Mouse (Mus musculus): ENCODE measurements around the gene Rabgap1l. TPM values are rescaled to one million over a fixed set of nuclear protein-coding genes. Genes with fewer than 3 reads are reported as not detected.

Gene Rabgap1l
- polyA plus RNA-seq, 1 experiment, result 6.7 TPM

- DNase-seq (ENCODE audit: low read depth, low spot score), result no peak
Measured at GRCm38 (mm10) chr1:160233921-160234320, 559.1 kb downstream of the Rabgap1l start.

GRCm38 (mm10) chr1:160232113-160232512 lies 560.9 kb downstream of the Rabgap1l start:
- WGBS, result 96% methylated on average over 3 of the region's 3 CpGs

GRCm38 (mm10) chr1:160231013-160231412 lies 562.0 kb downstream of the Rabgap1l start:
- DNase-seq (ENCODE audit: low read depth, low spot score), result peak; percentile 18
- 26% methylated on average over 4 of the region's 4 CpGs for WGBS

More at GRCm38 (mm10) chr1:160232113-160232512, 560.9 kb downstream of the Rabgap1l start:
- no peak for DNase-seq (ENCODE audit: low read depth, low spot score)

GRCm38 (mm10) chr1:160227850-160228249 lies 565.2 kb downstream of the Rabgap1l start:
- no peak for DNase-seq (ENCODE audit: low read depth, low spot score)

GRCm38 (mm10) chr1:160227196-160227595 lies 565.8 kb downstream of the Rabgap1l start:
- 92% methylated on average over 4 of the region's 4 CpGs for WGBS
- no peak for DNase-seq (ENCODE audit: low read depth, low spot score)

DNA sequence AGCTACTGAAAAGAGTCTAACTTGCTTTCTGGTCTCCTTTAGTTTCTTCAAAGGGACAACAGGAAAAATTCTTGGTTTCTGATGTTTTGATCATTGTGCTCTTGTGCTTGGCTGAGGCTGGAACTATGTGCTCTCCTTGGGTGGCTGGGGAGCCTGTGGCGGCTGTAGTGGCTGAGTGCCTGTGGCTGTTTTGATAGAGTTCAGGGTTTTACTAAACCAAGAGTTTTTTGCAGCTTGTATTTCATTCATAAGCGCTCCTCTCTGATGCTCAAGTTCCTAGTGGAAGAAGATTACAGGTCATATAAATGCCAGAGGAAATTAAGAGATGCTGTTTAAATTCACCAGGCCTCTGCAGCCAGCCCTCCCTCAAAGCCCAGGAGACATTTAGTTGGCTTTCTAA lies 568.9 kb downstream of the Rabgap1l start:
- 75% methylated on average over 2 of the region's 2 CpGs for WGBS
- no peak for DNase-seq (ENCODE audit: low read depth, low spot score)

- DNase-seq (ENCODE audit: low read depth, low spot score), result no peak
- 93% methylated on average over 3 of the region's 3 CpGs for WGBS
Measured at GRCm38 (mm10) chr1:160217898-160218297, 575.1 kb downstream of the Rabgap1l start.

- 90% methylated on average over 7 of the region's 7 CpGs for WGBS
- DNase-seq (ENCODE audit: low read depth, low spot score), result no peak
Measured at GRCm38 (mm10) chr1:160214171-160214570, 578.8 kb downstream of the Rabgap1l start.

DNA sequence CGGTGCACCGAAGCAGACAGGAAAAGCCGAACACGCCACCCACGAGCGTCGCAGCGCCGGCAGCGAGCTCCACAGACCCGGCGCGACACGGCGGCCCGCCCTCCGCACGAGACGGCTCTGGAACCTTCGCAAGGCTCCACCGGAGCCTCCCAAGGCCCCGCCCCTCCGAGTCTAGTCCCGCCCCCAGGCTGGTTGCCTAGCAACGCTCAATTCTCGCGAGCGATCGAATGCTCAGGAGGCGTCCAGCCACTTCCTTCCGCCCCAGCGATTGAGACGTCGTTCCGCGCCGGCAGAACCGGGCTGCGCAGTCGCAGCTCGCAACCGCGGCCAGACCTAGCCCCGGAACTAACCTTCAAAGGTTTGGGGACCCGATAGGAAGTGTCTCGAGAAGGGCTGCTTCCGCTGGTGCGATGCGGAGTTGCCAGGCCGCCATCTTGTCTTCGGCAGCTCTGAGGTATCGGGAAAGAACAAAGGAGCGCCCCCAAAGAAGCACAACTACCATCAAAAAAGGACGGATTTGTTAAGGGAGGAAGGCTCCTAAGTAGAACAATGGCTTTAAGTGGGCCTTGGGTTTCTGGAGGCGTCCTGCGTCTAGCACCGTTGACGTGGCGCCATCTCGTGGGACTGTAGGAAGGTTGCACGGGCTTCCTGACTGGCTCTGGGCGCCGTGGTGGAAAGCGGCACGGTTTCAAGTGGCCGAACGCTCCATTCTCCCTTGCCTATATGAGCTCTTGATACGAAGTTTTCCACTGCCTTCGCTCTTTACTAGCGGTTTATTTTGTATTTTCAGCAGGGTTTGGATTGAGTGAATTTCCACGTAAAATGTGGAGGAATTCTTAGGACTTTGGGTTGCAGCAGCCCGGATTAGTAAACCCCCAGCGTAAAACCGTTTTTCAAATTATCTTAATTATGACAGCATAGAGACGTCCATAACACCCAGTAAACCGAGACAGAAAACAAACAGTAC lies 580.0 kb downstream of the Rabgap1l start, which contains the start of gene Cacybp:
Gene Cacybp (minus strand): TSS at position 173 of the 967 bp plus-strand sequence.
- under 1% methylated on average over 76 of the region's 76 CpGs for WGBS
- peak; percentile 95 for DNase-seq (ENCODE audit: low read depth, low spot score)

DNA sequence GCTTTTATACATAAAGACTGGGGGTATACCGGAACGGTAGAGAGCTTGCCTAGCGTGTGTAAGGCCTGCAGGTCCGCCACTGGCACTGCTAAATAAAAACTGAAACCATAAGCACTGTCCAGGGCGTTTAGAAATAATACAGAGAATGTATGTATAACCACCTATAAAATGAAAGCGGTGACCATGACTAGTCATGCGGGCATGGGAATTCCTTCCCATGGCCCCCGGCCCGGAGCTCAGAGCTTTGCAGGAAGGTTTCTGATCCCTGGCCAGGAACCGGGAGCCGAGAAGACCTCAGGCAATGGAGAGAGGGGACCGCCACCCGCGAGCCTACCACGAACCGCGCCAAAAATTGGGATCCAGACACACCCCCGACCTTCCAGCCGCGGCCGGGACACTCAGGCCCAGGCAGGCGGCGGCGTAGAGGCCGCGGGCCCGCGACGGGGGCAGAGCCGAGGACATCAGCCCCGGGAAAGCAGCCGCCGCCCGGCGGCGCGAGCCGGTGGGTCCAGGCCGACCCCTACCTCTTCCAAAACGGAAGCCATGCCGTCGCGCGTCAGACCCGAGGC lies 580.8 kb downstream of the Rabgap1l start:
- WGBS, result under 1% methylated on average over 45 of the region's 45 CpGs
- peak; percentile 24 for DNase-seq (ENCODE audit: low read depth, low spot score)

DNA sequence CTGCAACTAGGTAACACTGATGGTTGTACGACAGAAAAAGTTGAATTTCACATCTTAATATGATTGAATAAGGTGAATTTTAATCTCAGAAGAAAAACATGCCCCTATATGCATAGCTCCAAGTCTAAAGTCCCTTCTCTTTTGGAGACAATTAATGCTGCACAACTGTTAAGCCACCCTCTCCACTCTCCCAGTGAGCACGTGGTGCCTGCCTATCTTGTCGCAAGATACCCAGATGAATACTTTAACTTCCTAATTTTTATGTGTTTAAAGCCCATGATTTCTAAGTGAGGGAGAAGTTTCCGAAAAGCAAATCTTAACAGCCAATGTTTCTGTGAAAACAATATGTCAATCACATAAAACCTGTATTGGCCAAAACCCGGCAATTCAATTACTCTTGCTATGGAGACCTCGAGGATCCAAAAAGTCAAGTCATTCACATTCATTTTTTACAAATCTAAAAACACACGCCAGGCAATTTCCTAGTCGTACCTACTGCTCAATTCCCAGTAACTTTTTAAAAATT lies 581.4 kb downstream of the Rabgap1l start:
- DNase-seq (ENCODE audit: low read depth, low spot score), result peak; percentile 16
- WGBS, result under 1% methylated on average over 8 of the region's 8 CpGs

- WGBS, result 34% methylated on average over 3 of the region's 3 CpGs
- no peak for DNase-seq (ENCODE audit: low read depth, low spot score)
Measured at GRCm38 (mm10) chr1:160210566-160210965, 582.4 kb downstream of the Rabgap1l start.

GRCm38 (mm10) chr1:160209844-160210243 lies 583.2 kb downstream of the Rabgap1l start:
- WGBS, result 84% methylated on average over 2 of the region's 2 CpGs
- DNase-seq (ENCODE audit: low read depth, low spot score), result no peak

DNA sequence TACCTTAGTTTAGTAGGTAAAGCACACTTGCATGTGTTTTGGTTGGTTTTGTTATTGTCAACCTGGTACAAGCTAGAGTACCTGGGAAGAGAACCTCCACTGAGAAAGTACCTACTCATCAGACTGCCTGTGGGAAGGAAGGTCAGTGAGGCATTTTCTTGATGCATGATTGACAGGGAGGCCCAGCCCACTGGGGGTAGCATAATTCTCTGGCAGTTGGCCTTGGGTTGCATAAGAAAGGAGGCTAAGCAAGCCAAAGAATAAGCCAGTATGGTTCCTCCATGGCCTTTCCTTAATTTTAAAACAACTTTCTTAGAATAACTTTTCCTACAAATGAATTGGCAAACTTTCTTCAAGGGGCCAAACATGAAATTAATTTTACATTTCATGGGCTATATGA lies 587.5 kb downstream of the Rabgap1l start:
- no peak for DNase-seq (ENCODE audit: low read depth, low spot score)

GRCm38 (mm10) chr1:160195337-160195663 lies 597.7 kb downstream of the Rabgap1l start:
- under 1% methylated on average over 13 of the region's 13 CpGs for WGBS
- no peak for DNase-seq (ENCODE audit: low read depth, low spot score)

- 6% methylated on average over 31 of the region's 31 CpGs for WGBS
- peak; percentile 98 for DNase-seq (ENCODE audit: low read depth, low spot score)
Measured at GRCm38 (mm10) chr1:160194529-160195336, 598.3 kb downstream of the Rabgap1l start, which contains the start of gene Mrps14. Mrps14 (plus strand) TSS chr1:160195215.

GRCm38 (mm10) chr1:160184506-160184905 lies 608.5 kb downstream of the Rabgap1l start:
- 20% methylated on average over 5 of the region's 5 CpGs for WGBS
- DNase-seq (ENCODE audit: low read depth, low spot score), result no peak

DNA sequence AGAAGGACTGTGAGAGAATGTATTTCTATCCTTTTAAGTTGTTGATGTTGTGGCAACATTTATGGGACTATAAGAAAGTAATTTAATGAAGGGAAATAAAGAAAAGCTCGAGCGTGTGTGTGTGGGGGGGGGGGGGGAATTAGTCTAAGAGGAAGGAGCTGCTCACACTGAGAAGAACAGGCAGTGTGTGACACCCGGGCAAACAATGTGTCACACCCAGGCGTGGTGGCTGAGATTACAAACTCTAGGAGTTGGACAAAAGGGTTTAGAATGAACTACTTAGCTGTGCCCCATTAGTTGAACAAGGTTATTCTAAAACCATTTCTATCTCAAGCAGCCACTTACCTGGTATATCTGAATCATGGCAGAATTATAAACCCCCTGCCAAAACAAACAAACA lies 611.8 kb downstream of the Rabgap1l start:
- no peak for DNase-seq (ENCODE audit: low read depth, low spot score)
- 20% methylated on average over 4 of the region's 4 CpGs for WGBS

DNA sequence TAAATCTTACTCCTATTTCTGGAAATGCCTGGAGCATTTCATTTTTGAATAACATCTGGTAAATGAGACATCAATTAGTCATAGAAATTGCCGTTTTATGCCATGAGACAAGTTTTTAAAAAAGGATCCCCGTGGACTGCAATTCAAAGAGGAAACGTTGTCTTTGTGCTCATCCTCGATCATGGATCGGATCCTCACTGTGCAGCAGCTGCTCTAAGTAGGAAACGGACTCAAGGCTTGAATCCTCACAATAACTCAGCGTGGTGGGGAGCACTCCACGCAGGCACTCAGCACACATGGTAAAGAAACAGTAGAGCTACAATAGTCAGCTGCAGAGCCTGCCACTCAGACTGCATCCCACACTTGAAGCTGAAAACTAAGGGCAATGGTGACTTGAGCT lies 616.1 kb downstream of the Rabgap1l start:
- DNase-seq (ENCODE audit: low read depth, low spot score), result no peak
- 81% methylated on average over 8 of the region's 8 CpGs for WGBS

Measured in large intestine, adult 2 months (tissue).